Mouse (Mus musculus) C2C12 (cell line): ENCODE measurements around the gene Ubtf. TPM values are rescaled to one million over a fixed set of nuclear protein-coding genes. Genes with fewer than 3 reads are reported as not detected.

Source experiments
- H3K27me3 ChIP-seq: one replicate; pipeline ENCODE4 v1.6.1; 2011; ENCODE audit not compliant: control insufficient read depth, insufficient read depth, insufficient read length
- H3K36me3 ChIP-seq: one replicate; pipeline ENCODE4 v1.6.1; 2011; ENCODE audit not compliant: control insufficient read depth, insufficient read depth
- H3K4me3 ChIP-seq: one replicate; pipeline ENCODE4 v1.5.1; 2011; ENCODE audit warnings: mild to moderate bottlenecking, control low read depth; ENCODE audit not compliant: poor library complexity, insufficient read depth, severe bottlenecking
- H3K79me2 ChIP-seq: one replicate; pipeline ENCODE4 v1.6.1; 2011; ENCODE audit not compliant: control insufficient read depth, insufficient read depth
- H3K79me3 ChIP-seq: one replicate; pipeline ENCODE4 v1.6.1; 2011; ENCODE audit warnings: low read depth, control low read depth
- H3ac ChIP-seq: one replicate; pipeline ENCODE3; 2011; ENCODE audit warnings: low read depth; ENCODE audit not compliant: control insufficient read depth, insufficient read length
- CEBPB ChIP-seq: IDR thresholded peaks from one replicate; pipeline ENCODE4 v1.6.1; 2011; ENCODE audit warnings: low read depth, mild to moderate bottlenecking, control low read depth, moderate library complexity
- CTCF ChIP-seq: IDR thresholded peaks from one replicate; pipeline ENCODE4 v1.5.1; 2011; ENCODE audit not compliant: control insufficient read depth, insufficient read depth, insufficient read length
- FOSL1 ChIP-seq: IDR thresholded peaks from one replicate; pipeline ENCODE4 v1.8.0; 2011; ENCODE audit warnings: mild to moderate bottlenecking, low read length; ENCODE audit not compliant: poor library complexity, insufficient read depth, severe bottlenecking
- MAX ChIP-seq: IDR thresholded peaks from one replicate; pipeline ENCODE4 v1.6.1; 2011; ENCODE audit warnings: mild to moderate bottlenecking, control low read depth
- MYOD1 ChIP-seq: IDR thresholded peaks from one replicate; pipeline ENCODE4 v1.6.1; 2011; ENCODE audit warnings: low read depth; ENCODE audit not compliant: control insufficient read depth, insufficient read length
- MYOG ChIP-seq: IDR thresholded peaks from one replicate; pipeline ENCODE4 v1.6.1; 2011; ENCODE audit not compliant: control insufficient read depth, insufficient read length; ENCODE audit errors: extremely low read depth
- USF1 ChIP-seq: IDR thresholded peaks from one replicate; pipeline ENCODE4 v1.6.1; 2011; ENCODE audit warnings: low read depth, mild to moderate bottlenecking, control low read depth, moderate library complexity
- polyA plus RNA-seq: library from polyadenylated mRNA; unstranded; fragments of >200 nt; fragmentation: generic; extraction: Trizol; gene quantifications from one replicate; pipeline ENCODE4 v1.2.1, GENCODE M21; 2012; ENCODE audit warnings: missing spikeins

Gene Ubtf
- polyA plus RNA-seq, 1 experiment, result 70.2 TPM

GRCm38 (mm10) chr11:102329518-102329917 lies 10.0 kb upstream of the Ubtf start:
- H3ac ChIP-seq, result no peak overlapping the region
- no peak for TF ChIP-seq CTCF
- TF ChIP-seq FOSL1, result no peak
- no peak for TF ChIP-seq CEBPB
- TF ChIP-seq MYOG, result no peak
- no peak for TF ChIP-seq MAX
- no peak for TF ChIP-seq MYOD1
- no peak for TF ChIP-seq USF1

DNA sequence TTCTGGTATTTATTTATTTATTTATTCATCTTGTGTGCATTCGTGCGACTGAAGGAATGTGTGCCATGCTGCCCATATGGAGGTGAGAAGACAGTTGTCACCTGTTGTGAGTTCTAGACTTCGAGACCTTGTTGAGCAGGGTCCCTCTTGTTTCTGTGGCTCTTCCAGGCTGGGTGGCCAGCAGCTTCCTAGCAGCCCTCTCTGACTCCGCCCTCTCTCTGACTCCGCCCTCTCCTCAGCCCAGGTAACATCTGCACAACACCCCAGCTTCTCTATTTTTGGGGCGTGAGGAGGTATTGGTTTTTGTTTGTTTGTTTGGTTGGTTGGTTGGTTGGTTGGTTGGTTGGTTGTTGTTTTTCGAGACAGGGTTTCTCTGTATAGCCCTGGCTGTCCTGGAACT lies 8.3 kb upstream of the Ubtf start:
- H3K4me3 ChIP-seq, result no peak overlapping the region
- no peaks in the 10 kb centered on the region for H3K79me3 ChIP-seq
- TF ChIP-seq MYOD1 (no peak), USF1 (no peak), CTCF (no peak), MYOG (no peak), FOSL1 (no peak), CEBPB (no peak), MAX (no peak)
- H3K79me2 ChIP-seq, result no peaks in the 10 kb centered on the region
- H3ac ChIP-seq, result no peak overlapping the region
- peaks cover 32% of the 10 kb centered on the region for H3K27me3 ChIP-seq
- no peaks in the 10 kb centered on the region for H3K36me3 ChIP-seq

More at GRCm38 (mm10) chr11:102329518-102329917, 10.0 kb upstream of the Ubtf start:
- no peaks in the 10 kb centered on the region for H3K79me3 ChIP-seq
- no peaks in the 10 kb centered on the region for H3K79me2 ChIP-seq
- H3K27me3 ChIP-seq, result peaks cover 32% of the 10 kb centered on the region
- H3K36me3 ChIP-seq, result no peaks in the 10 kb centered on the region
- no peak overlapping the region for H3K4me3 ChIP-seq

DNA sequence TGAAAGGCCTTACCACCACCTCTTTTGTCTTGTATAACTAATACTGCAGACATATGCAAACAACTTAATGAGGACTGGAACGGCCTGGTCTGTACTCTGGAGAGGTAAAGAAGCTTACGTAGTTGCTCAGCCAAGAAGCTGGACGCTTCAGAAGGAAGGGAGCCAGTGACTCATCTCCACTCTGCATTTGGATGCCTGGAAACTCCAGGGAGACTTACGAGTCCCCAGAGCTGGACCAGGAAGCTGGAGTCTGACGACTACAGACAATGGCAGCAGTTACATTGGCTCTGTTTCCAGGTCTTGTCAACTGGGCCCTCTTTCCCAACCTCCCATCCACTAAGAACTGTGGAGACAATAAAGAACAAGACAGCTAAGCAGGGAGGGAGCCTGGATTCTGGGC lies 7.7 kb upstream of the Ubtf start:
- Histone ChIP-seq H3K27me3 (peaks cover 33% of the 10 kb centered on the region), H3K4me3 (no peak overlapping the region), H3K79me3 (no peaks in the 10 kb centered on the region), H3K79me2 (no peaks in the 10 kb centered on the region), H3ac (no peak overlapping the region), H3K36me3 (no peaks in the 10 kb centered on the region)
- no peak for TF ChIP-seq MYOD1
- no peak for TF ChIP-seq MYOG
- TF ChIP-seq CTCF, result no peak
- no peak for TF ChIP-seq FOSL1
- no peak for TF ChIP-seq USF1
- no peak for TF ChIP-seq MAX
- TF ChIP-seq CEBPB, result no peak

DNA sequence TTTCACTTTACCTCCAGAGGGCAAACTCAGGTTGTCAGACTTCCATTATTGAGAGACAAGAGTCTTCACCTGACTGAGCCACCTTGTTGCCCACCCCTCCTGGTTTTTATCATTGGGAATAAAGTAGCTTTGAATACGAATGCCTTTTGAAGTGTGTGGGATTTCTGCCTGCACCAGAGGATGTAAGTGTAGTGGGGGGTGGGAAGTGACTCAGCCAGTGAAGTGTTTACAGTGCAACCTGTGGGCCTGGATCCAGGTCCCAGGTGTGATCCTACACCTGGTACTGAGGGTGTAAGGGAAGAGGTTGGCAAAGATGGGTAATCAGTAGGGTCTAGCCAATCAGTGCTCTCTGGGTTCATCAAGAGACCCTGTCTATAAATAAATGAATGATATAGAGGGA lies 4.0 kb upstream of the Ubtf start:
- Histone ChIP-seq H3K4me3 (no peak overlapping the region), H3ac (no peak overlapping the region), H3K27me3 (peaks cover 14% of the 10 kb centered on the region), H3K79me2 (peaks cover 7% of the 10 kb centered on the region), H3K79me3 (peaks cover 1% of the 10 kb centered on the region), H3K36me3 (no peaks in the 10 kb centered on the region)
- TF ChIP-seq CTCF (no peak), MYOD1 (no peak), FOSL1 (no peak)

DNA sequence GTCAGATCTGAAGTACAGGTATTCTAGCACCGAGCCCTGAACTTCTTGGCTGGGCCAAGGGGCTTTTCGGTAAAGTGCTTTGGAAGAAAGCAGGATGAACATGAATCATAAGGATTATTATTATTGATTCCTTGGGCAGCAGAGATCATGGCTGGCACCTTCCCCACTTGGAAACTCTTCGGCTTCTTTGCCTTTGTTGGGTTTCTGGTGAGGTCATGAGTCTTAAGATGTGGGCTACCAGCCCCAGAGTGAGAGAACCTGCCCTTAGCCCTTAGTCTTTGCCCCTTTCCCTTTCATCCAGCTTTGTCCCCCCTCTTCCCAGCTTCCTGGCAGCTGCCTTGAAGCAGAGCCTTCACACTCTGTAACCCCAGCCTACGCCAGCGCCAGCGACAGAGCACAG lies 2.4 kb upstream of the Ubtf start:
- Histone ChIP-seq H3K36me3 (no peaks in the 10 kb centered on the region), H3K79me2 (peaks cover 20% of the 10 kb centered on the region), H3K27me3 (peaks cover 12% of the 10 kb centered on the region), H3K79me3 (peaks cover 6% of the 10 kb centered on the region), H3ac (no peak overlapping the region), H3K4me3 (no peak overlapping the region)
- TF ChIP-seq MAX, result no peak
- TF ChIP-seq MYOD1, result no peak
- no peak for TF ChIP-seq FOSL1
- TF ChIP-seq USF1, result no peak
- no peak for TF ChIP-seq CTCF
- no peak for TF ChIP-seq MYOG
- TF ChIP-seq CEBPB, result no peak

- H3K79me3 ChIP-seq, result peaks cover 15% of the 10 kb centered on the region
These were observed 1.1 kb upstream of the Ubtf start for GRCm38 (mm10) chr11:102320686-102321005.

More at GRCm38 (mm10) chr11:102320686-102321005, 1.1 kb upstream of the Ubtf start:
- Histone ChIP-seq H3K27me3 (peaks cover 6% of the 10 kb centered on the region), H3K36me3 (peaks cover 4% of the 10 kb centered on the region), H3K4me3 (no peak overlapping the region), H3ac (no peak overlapping the region), H3K79me2 (peaks cover 33% of the 10 kb centered on the region)
- TF ChIP-seq USF1 (no peak), CTCF (no peak), FOSL1 (no peak), MYOG (no peak), CEBPB (no peak), MAX (no peak), MYOD1 (no peak)
